Mouse (Mus musculus) spleen, adult 2 months (tissue): ENCODE measurements around the gene Szrd1.

Experiments
- CTCF ChIP-seq: fragments of 200-500 bp; IDR thresholded peaks from 2 replicates; pipeline ENCODE4 v1.5.1; 2011; ENCODE audit warnings: mild to moderate bottlenecking, inconsistent platforms; ENCODE audit not compliant: insufficient read depth, insufficient read length, insufficient replicate concordance; ENCODE audit errors: extremely low read depth
- POLR2A ChIP-seq: fragments of 200-500 bp; IDR thresholded peaks from 2 replicates; pipeline ENCODE4 v1.6.1; 2011; ENCODE audit warnings: low read depth, low read length, inconsistent platforms

- no peak for TF ChIP-seq CTCF
- no peak for TF ChIP-seq POLR2A
Measured at GRCm38 (mm10) chr4:141088714-141089113, 50.9 kb downstream of the Szrd1 start.
